Mouse (Mus musculus): ENCODE data around the gene Gpx2. TPM values are rescaled to one million over a fixed set of nuclear protein-coding genes. Genes with fewer than 3 reads are reported as not detected.

Gpx2 gene
- total and polyA plus RNA-seq, 2 experiments from 2014 or later: 0.16 TPM; not detected in 1

GRCm38 (mm10) chr12:76818120-76818519 is 22.8 kb upstream of the Gpx2 start:
- 62% methylated on average over 4 of the region's 4 CpGs for WGBS

GRCm38 (mm10) chr12:76817176-76817575 is 21.8 kb upstream of the Gpx2 start:
- H3K9me3 ChIP-seq (ENCODE audit: low read length): no peaks in the 10 kb centered on the region

More at GRCm38 (mm10) chr12:76818120-76818519, 22.8 kb upstream of the Gpx2 start:
- no peak for DNase-seq (ENCODE audit: low spot score)
- Histone ChIP-seq H3K9me3 (ENCODE audit: low read length) (no peaks in the 10 kb centered on the region), H3K27me3 (ENCODE audit: insufficient read depth, low read length) (no peaks in the 10 kb centered on the region), H3K36me3 (ENCODE audit: insufficient read depth, low read length) (no peaks in the 10 kb centered on the region), H3K4me3 (ENCODE audit: low read length) (no peak overlapping the region), H3K4me2 (ENCODE audit: low read depth, low read length) (0 out of 2 replicates have a peak overlapping the region, but pooled peaks have one; percentile 11), H3K9ac (replicated peaks; ENCODE audit: low read length) (0 out of 2 replicates have a peak overlapping the region, but pooled peaks have one; percentile 17), H3K27ac (0 out of 2 replicates have a peak overlapping the region, but pooled peaks have one; percentile 4), H3K4me1 (ENCODE audit: insufficient read depth, low read length) (peaks cover 27% of the 10 kb centered on the region)
- no peak for ATAC-seq
- TF ChIP-seq CTCF (IDR thresholded peaks at IDR 0.05; ENCODE audit: low read depth): no peak

GRCm38 (mm10) chr12:76816720-76817119 is 21.4 kb upstream of the Gpx2 start:
- Histone ChIP-seq H3K4me3 (ENCODE audit: low read length) (no peak overlapping the region), H3K9me3 (ENCODE audit: low read length) (no peaks in the 10 kb centered on the region), H3K27ac (no peak overlapping the region), H3K9ac (replicated peaks; ENCODE audit: low read length) (0 out of 2 replicates have a peak overlapping the region, but pooled peaks have one; percentile 9), H3K4me2 (ENCODE audit: low read depth, low read length) (no peak overlapping the region), H3K36me3 (ENCODE audit: insufficient read depth, low read length) (no peaks in the 10 kb centered on the region), H3K27me3 (ENCODE audit: insufficient read depth, low read length) (no peaks in the 10 kb centered on the region), H3K4me1 (ENCODE audit: insufficient read depth, low read length) (peaks cover 27% of the 10 kb centered on the region)
- WGBS: 56% methylated on average over 4 of the region's 4 CpGs
- no peak for ATAC-seq
- DNase-seq (ENCODE audit: low spot score): no peak
- no peak for TF ChIP-seq CTCF (IDR thresholded peaks at IDR 0.05; ENCODE audit: low read depth)

More at GRCm38 (mm10) chr12:76817176-76817575, 21.8 kb upstream of the Gpx2 start:
- no peaks in the 10 kb centered on the region for H3K27me3 ChIP-seq (ENCODE audit: insufficient read depth, low read length)
- H3K36me3 ChIP-seq (ENCODE audit: insufficient read depth, low read length): no peaks in the 10 kb centered on the region
- 49% methylated on average over 4 of the region's 4 CpGs for WGBS
- H3K4me2 ChIP-seq (ENCODE audit: low read depth, low read length): no peak overlapping the region
- H3K27ac ChIP-seq: no peak overlapping the region
- H3K4me1 ChIP-seq (ENCODE audit: insufficient read depth, low read length): peaks cover 27% of the 10 kb centered on the region
- H3K9ac ChIP-seq (replicated peaks; ENCODE audit: low read length): 0 out of 2 replicates have a peak overlapping the region, but pooled peaks have one; percentile 17
- DNase-seq (ENCODE audit: low spot score): no peak
- TF ChIP-seq CTCF (IDR thresholded peaks at IDR 0.05; ENCODE audit: low read depth): no peak
- ATAC-seq: no peak
- no peak overlapping the region for H3K4me3 ChIP-seq (ENCODE audit: low read length)

DNA sequence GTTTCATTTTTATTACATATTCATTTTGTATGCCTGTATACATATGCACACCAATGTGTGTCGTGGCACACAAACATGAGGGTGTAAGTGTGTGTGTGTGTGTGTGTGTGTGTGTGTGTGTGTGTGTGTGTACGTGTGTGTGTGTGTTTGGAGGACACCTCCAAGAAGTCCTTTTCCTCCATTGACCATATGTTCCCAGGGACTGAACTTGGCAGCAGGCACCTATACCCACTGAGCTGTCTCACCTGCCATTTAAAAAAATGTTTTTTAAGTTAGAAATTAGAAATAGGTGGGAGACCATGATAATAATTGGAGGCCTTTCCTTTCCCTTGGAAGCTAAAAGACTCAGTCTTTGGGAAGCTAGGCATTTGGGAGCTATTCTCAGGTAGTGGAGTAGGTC is 18.8 kb upstream of the Gpx2 start:
- 81% methylated on average over 2 of the region's 2 CpGs for whole genome bisulfite sequencing

GRCm38 (mm10) chr12:76813543-76813942 is 18.2 kb upstream of the Gpx2 start:
- TF ChIP-seq CTCF (IDR thresholded peaks at IDR 0.05; ENCODE audit: low read depth): no peak
- Histone ChIP-seq H3K36me3 (ENCODE audit: insufficient read depth, low read length) (no peaks in the 10 kb centered on the region), H3K27ac (no peak overlapping the region), H3K4me1 (ENCODE audit: insufficient read depth, low read length) (0 out of 2 replicates have a peak, but pooled peaks cover 2% of the 10 kb centered on the region), H3K9ac (replicated peaks; ENCODE audit: low read length) (no peak overlapping the region), H3K4me3 (ENCODE audit: low read length) (no peak overlapping the region), H3K9me3 (ENCODE audit: low read length) (no peaks in the 10 kb centered on the region), H3K27me3 (ENCODE audit: insufficient read depth, low read length) (no peaks in the 10 kb centered on the region), H3K4me2 (ENCODE audit: low read depth, low read length) (no peak overlapping the region)
- no peak for DNase-seq (ENCODE audit: low spot score)
- ATAC-seq: no peak
- WGBS: 79% methylated on average over 10 of the region's 10 CpGs

More for the DNA sequence above, 18.8 kb upstream of the Gpx2 start:
- Histone ChIP-seq H3K27ac (no peak overlapping the region), H3K27me3 (ENCODE audit: insufficient read depth, low read length) (no peaks in the 10 kb centered on the region), H3K4me1 (ENCODE audit: insufficient read depth, low read length) (peaks cover 6% of the 10 kb centered on the region; the same call in 1 of the 2 replicates), H3K4me2 (ENCODE audit: low read depth, low read length) (no peak overlapping the region), H3K9ac (replicated peaks; ENCODE audit: low read length) (no peak overlapping the region), H3K36me3 (ENCODE audit: insufficient read depth, low read length) (no peaks in the 10 kb centered on the region), H3K9me3 (ENCODE audit: low read length) (no peaks in the 10 kb centered on the region), H3K4me3 (ENCODE audit: low read length) (no peak overlapping the region)
- no peak for TF ChIP-seq CTCF (IDR thresholded peaks at IDR 0.05; ENCODE audit: low read depth)
- no peak for DNase-seq (ENCODE audit: low spot score)
- no peak for ATAC-seq

GRCm38 (mm10) chr12:76811006-76811405 is 15.7 kb upstream of the Gpx2 start:
- DNase-seq (ENCODE audit: low spot score) (no peak), ATAC-seq (no peak)
- Histone ChIP-seq H3K4me2 (ENCODE audit: low read depth, low read length) (no peak overlapping the region), H3K27me3 (ENCODE audit: insufficient read depth, low read length) (no peaks in the 10 kb centered on the region), H3K9me3 (ENCODE audit: low read length) (no peaks in the 10 kb centered on the region), H3K4me1 (ENCODE audit: insufficient read depth, low read length) (no peaks in the 10 kb centered on the region), H3K27ac (no peak overlapping the region), H3K9ac (replicated peaks; ENCODE audit: low read length) (no peak overlapping the region), H3K36me3 (ENCODE audit: insufficient read depth, low read length) (no peaks in the 10 kb centered on the region), H3K4me3 (ENCODE audit: low read length) (no peak overlapping the region)
- TF ChIP-seq CTCF (IDR thresholded peaks at IDR 0.05; ENCODE audit: low read depth): no peak
- WGBS: 82% methylated on average over 4 of the region's 4 CpGs

DNA sequence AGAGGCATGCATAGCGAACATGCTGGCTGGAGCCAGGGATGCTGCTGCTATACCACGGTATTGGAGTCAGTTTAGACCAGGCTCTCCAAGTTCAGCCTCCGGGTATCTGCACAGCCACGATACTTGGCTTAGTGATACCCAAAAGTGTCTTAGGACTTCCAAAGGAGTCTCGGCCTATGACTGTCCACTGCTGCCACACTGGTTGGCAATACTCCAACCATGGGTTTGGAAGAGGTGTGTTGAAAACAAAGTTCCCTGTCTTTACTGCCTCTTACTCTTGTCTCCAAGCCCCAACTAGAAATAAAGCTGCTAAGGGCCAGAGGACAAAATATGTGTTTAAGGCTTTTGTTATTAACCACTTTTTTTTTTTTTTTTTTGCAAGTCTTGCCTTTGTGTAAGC is 15.1 kb upstream of the Gpx2 start:
- H3K4me2 ChIP-seq (ENCODE audit: low read depth, low read length): no peak overlapping the region
- no peak for DNase-seq (ENCODE audit: low spot score)
- H3K27ac ChIP-seq: no peak overlapping the region
- no peaks in the 10 kb centered on the region for H3K4me1 ChIP-seq (ENCODE audit: insufficient read depth, low read length)
- no peak for ATAC-seq
- 88% methylated on average over 5 of the region's 5 CpGs for WGBS
- H3K27me3 ChIP-seq (ENCODE audit: insufficient read depth, low read length): no peaks in the 10 kb centered on the region
- H3K9ac ChIP-seq (replicated peaks; ENCODE audit: low read length): no peak overlapping the region
- no peaks in the 10 kb centered on the region for H3K9me3 ChIP-seq (ENCODE audit: low read length)
- H3K4me3 ChIP-seq (ENCODE audit: low read length): no peak overlapping the region
- H3K36me3 ChIP-seq (ENCODE audit: insufficient read depth, low read length): no peaks in the 10 kb centered on the region
- TF ChIP-seq CTCF (IDR thresholded peaks at IDR 0.05; ENCODE audit: low read depth): no peak

Data from hindbrain, postnatal 0 days (tissue).